Mouse (Mus musculus): ENCODE results near the gene Nup54. TPM values are rescaled to one million over a fixed set of nuclear protein-coding genes. Genes with fewer than 3 reads are reported as not detected.

Gene Nup54
- polyA plus RNA-seq, 1 experiment, result 44.3 TPM

GRCm38 (mm10) chr5:92457410-92457809 is 22.4 kb upstream of the Nup54 start:
- Histone ChIP-seq H3K27ac (ENCODE audit: insufficient read depth, low read length) (no peak overlapping the region), H3K4me3 (ENCODE audit: insufficient read depth, low read length) (no peak overlapping the region), H3K4me1 (ENCODE audit: control insufficient read depth, insufficient read depth, low read length) (no peaks in the 10 kb centered on the region)
- TF ChIP-seq POLR2A (IDR thresholded peaks at IDR 0.05; ENCODE audit: low read depth, low read length) (no peak), CTCF (IDR thresholded peaks at IDR 0.05; ENCODE audit: borderline replicate concordance, insufficient read depth, low read length) (no peak)

DNA sequence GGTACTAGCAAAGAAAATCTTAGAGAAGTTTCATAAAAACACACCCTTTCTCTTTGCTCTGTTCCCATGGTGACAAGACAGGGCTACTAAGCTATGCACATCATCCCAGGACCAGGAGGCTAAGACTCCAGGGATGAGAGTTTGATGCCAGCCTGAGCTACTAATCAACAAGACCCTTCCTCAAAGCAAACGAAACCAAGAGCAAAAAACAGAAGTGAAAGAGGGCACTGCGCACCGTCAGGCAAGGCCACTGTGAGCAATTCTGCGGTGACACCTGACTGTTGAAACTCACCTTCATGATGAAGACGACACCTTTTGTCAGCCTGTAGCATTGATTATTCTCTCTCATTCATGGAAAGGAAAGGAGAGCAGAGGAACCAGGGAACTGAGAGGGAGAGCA is 17.9 kb upstream of the Nup54 start:
- TF ChIP-seq POLR2A (IDR thresholded peaks at IDR 0.05; ENCODE audit: low read depth, low read length) (no peak), CTCF (IDR thresholded peaks at IDR 0.05; ENCODE audit: borderline replicate concordance, insufficient read depth, low read length) (no peak)
- no peak overlapping the region for H3K27ac ChIP-seq (ENCODE audit: insufficient read depth, low read length)

GRCm38 (mm10) chr5:92446736-92447135 is 11.7 kb upstream of the Nup54 start:
- H3K4me3 ChIP-seq (ENCODE audit: insufficient read depth, low read length), result no peak overlapping the region
- no peak for TF ChIP-seq CTCF (IDR thresholded peaks at IDR 0.05; ENCODE audit: borderline replicate concordance, insufficient read depth, low read length)
- TF ChIP-seq POLR2A (IDR thresholded peaks at IDR 0.05; ENCODE audit: low read depth, low read length), result no peak
- H3K27ac ChIP-seq (ENCODE audit: insufficient read depth, low read length), result no peak overlapping the region
- no peaks in the 10 kb centered on the region for H3K4me1 ChIP-seq (ENCODE audit: control insufficient read depth, insufficient read depth, low read length)

More for the DNA sequence above, 17.9 kb upstream of the Nup54 start:
- Histone ChIP-seq H3K4me3 (ENCODE audit: insufficient read depth, low read length) (no peak overlapping the region), H3K4me1 (ENCODE audit: control insufficient read depth, insufficient read depth, low read length) (no peaks in the 10 kb centered on the region)

GRCm38 (mm10) chr5:92445016-92445415 is 10.0 kb upstream of the Nup54 start:
- TF ChIP-seq POLR2A (IDR thresholded peaks at IDR 0.05; ENCODE audit: low read depth, low read length) (no peak), CTCF (IDR thresholded peaks at IDR 0.05; ENCODE audit: borderline replicate concordance, insufficient read depth, low read length) (no peak)
- H3K27ac ChIP-seq (ENCODE audit: insufficient read depth, low read length), result no peak overlapping the region
- no peak overlapping the region for H3K4me3 ChIP-seq (ENCODE audit: insufficient read depth, low read length)
- H3K4me1 ChIP-seq (ENCODE audit: control insufficient read depth, insufficient read depth, low read length), result no peaks in the 10 kb centered on the region

GRCm38 (mm10) chr5:92442914-92443313 is 7.9 kb upstream of the Nup54 start:
- Histone ChIP-seq H3K4me1 (ENCODE audit: control insufficient read depth, insufficient read depth, low read length) (no peaks in the 10 kb centered on the region), H3K27ac (ENCODE audit: insufficient read depth, low read length) (no peak overlapping the region), H3K4me3 (ENCODE audit: insufficient read depth, low read length) (no peak overlapping the region)
- TF ChIP-seq CTCF (IDR thresholded peaks at IDR 0.05; ENCODE audit: borderline replicate concordance, insufficient read depth, low read length), result no peak

DNA sequence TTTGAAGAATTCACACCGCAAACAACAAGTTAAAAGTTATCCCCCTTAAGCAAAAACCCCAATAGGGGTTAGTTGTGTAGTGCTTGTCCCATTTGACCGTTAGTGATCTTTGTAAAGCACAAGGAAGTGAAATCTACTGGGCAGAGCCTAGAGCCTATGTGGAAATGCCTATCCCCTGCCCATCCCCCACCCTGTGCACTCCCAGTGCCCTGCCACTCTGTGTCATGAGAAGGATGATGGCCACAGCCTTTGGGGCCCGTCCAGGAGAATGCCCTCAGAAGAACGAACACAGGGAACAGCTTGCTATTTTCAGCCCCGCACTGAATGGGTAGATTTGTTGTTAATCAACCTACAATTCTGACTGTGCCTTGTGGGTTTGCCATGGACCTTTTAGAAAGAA is 6.5 kb upstream of the Nup54 start:
- no peaks in the 10 kb centered on the region for H3K4me1 ChIP-seq (ENCODE audit: control insufficient read depth, insufficient read depth, low read length)
- no peak overlapping the region for H3K4me3 ChIP-seq (ENCODE audit: insufficient read depth, low read length)
- TF ChIP-seq CTCF (IDR thresholded peaks at IDR 0.05; ENCODE audit: borderline replicate concordance, insufficient read depth, low read length), result no peak
- no peak for TF ChIP-seq POLR2A (IDR thresholded peaks at IDR 0.05; ENCODE audit: low read depth, low read length)
- H3K27ac ChIP-seq (ENCODE audit: insufficient read depth, low read length), result no peak overlapping the region

- H3K27ac ChIP-seq (ENCODE audit: insufficient read depth, low read length), result no peak overlapping the region
- TF ChIP-seq POLR2A (IDR thresholded peaks at IDR 0.05; ENCODE audit: low read depth, low read length) (no peak), CTCF (IDR thresholded peaks at IDR 0.05; ENCODE audit: borderline replicate concordance, insufficient read depth, low read length) (no peak)
- H3K4me1 ChIP-seq (ENCODE audit: control insufficient read depth, insufficient read depth, low read length), result no peaks in the 10 kb centered on the region
- H3K4me3 ChIP-seq (ENCODE audit: insufficient read depth, low read length), result no peak overlapping the region
Measured at GRCm38 (mm10) chr5:92438540-92438939, 3.5 kb upstream of the Nup54 start.

DNA sequence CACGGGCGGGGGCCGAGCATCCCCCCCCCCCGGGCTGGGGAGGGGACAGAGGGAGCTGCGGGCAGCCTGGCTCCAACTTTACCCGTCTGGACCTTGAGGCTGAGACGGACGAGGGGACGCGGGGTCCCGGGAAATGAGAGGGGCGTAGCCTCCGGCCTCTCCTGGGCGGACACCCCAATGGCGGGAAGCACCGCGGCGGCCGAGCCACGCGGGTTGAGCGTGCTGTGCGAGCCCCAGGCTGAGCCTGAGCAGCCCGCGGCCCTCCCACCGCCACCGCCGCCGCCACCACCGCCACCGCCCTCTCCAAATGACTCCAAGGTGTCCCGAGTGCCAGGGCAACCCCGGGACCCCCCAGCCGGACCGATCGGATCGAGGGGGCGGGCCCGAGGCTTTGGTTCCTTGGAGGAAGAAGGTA is 441 bp downstream of the Nup54 start:
- peak overlapping the region; percentile 94 for H3K4me3 ChIP-seq (ENCODE audit: insufficient read depth, low read length)
- no peaks in the 10 kb centered on the region for H3K4me1 ChIP-seq (ENCODE audit: control insufficient read depth, insufficient read depth, low read length)
- H3K27ac ChIP-seq (ENCODE audit: insufficient read depth, low read length), result no peak overlapping the region
- no peak for TF ChIP-seq POLR2A (IDR thresholded peaks at IDR 0.05; ENCODE audit: low read depth, low read length)
- no peak for TF ChIP-seq CTCF (IDR thresholded peaks at IDR 0.05; ENCODE audit: borderline replicate concordance, insufficient read depth, low read length)

DNA sequence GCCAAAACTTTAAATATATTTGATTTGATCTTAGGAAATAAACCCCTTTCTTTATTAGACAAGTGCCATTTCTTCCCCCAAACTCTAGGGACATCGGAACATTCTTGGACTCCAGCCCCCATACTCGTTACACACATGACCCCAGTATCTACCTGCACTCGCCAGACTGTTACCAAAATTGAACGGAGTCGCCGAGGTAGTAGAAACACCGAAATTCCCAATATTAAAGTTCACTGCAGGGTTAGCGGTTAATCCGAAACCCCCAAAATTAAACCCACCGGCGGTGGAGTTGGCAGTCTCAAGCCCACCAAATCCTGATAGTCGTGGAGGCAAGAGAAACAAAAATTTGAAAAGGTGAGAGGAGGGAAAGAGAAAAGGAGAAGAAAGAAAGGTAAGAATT is 949 bp downstream of the Nup54 start:
- peak overlapping the region; percentile 94 for H3K4me3 ChIP-seq (ENCODE audit: insufficient read depth, low read length)
- no peaks in the 10 kb centered on the region for H3K4me1 ChIP-seq (ENCODE audit: control insufficient read depth, insufficient read depth, low read length)
- H3K27ac ChIP-seq (ENCODE audit: insufficient read depth, low read length), result no peak overlapping the region
- TF ChIP-seq CTCF (IDR thresholded peaks at IDR 0.05; ENCODE audit: borderline replicate concordance, insufficient read depth, low read length) (no peak), POLR2A (IDR thresholded peaks at IDR 0.05; ENCODE audit: low read depth, low read length) (no peak)

DNA sequence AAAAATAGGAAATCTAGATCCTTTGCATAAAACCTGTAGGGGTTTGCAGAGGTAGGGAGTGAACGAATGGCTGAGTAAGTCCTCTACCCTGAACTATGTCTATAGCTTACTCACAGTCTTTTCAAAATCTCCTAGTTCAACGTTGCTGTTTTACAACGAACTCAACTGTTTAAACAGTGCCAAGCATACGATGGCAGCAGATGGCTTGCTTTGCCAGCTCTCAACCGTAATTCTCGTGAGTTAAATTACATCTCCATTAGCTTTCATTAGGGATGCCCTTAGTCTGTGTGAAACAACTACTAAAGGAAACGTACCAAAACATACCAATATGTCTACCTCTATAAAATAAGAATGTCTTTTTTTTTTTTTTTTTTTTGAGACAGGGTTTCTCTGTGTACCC is 3.4 kb downstream of the Nup54 start:
- TF ChIP-seq CTCF (IDR thresholded peaks at IDR 0.05; ENCODE audit: borderline replicate concordance, insufficient read depth, low read length), result no peak
- no peak for TF ChIP-seq POLR2A (IDR thresholded peaks at IDR 0.05; ENCODE audit: low read depth, low read length)
- H3K4me1 ChIP-seq (ENCODE audit: control insufficient read depth, insufficient read depth, low read length), result no peaks in the 10 kb centered on the region
- H3K4me3 ChIP-seq (ENCODE audit: insufficient read depth, low read length), result no peak overlapping the region
- H3K27ac ChIP-seq (ENCODE audit: insufficient read depth, low read length), result no peak overlapping the region

DNA sequence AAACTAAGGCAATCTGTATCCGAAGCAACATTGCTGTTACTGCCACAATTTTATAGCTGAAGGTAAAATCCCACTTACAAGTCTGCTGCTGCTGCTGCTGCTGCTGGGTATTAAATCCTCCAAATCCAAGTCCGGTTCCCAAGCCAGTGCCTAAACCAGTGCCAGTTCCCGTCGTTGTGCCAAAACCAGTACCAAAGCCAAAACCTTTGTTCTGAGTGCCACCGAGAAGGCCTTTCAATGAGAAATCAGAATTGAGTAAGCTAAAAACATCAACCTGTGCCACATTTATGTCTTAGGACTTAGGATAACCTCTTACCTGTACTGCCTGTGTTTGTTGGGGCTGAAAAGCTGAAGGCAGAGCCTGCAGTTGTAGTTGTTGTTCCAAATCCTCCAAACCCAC is 4.3 kb downstream of the Nup54 start:
- TF ChIP-seq CTCF (IDR thresholded peaks at IDR 0.05; ENCODE audit: borderline replicate concordance, insufficient read depth, low read length), result no peak
- TF ChIP-seq POLR2A (IDR thresholded peaks at IDR 0.05; ENCODE audit: low read depth, low read length), result no peak
- Histone ChIP-seq H3K4me3 (ENCODE audit: insufficient read depth, low read length) (no peak overlapping the region), H3K27ac (ENCODE audit: insufficient read depth, low read length) (no peak overlapping the region), H3K4me1 (ENCODE audit: control insufficient read depth, insufficient read depth, low read length) (no peaks in the 10 kb centered on the region)
